Mouse (Mus musculus) G1E (cell line): ENCODE data around the gene Plxdc2. TPM values are rescaled to one million over a fixed set of nuclear protein-coding genes. Genes with fewer than 3 reads are reported as not detected.

Experiments
- ATAC-seq: 2 replicates; pipeline ENCODE4 v1.8.0; 2016; ENCODE audit warnings: mild to moderate bottlenecking; ENCODE audit not compliant: insufficient number of reproducible peaks, poor library complexity, low FRiP score, severe bottlenecking; ENCODE audit errors: extremely low read depth
- DNase-seq: peaks from one replicate; pipeline ENCODE4 v3.0.0; 2012; ENCODE audit warnings: low spot score
- H3K27me3 ChIP-seq: 2 replicates; pipeline ENCODE4 v1.6.1; 2012; ENCODE audit warnings: mild to moderate bottlenecking, low read length, inconsistent platforms; ENCODE audit not compliant: insufficient read depth
- H3K36me3 ChIP-seq: replicated peaks from 2 replicates; pipeline ENCODE3; 2012; ENCODE audit warnings: mild to moderate bottlenecking, inconsistent platforms
- H3K4me1 ChIP-seq: 2 replicates; pipeline ENCODE4 v1.6.1; 2012; ENCODE audit warnings: low read depth, low read length, inconsistent platforms, mixed read lengths; ENCODE audit not compliant: insufficient read depth
- H3K4me3 ChIP-seq: 2 replicates; pipeline ENCODE4 v1.5.1; 2012; ENCODE audit warnings: low read depth, mild to moderate bottlenecking, inconsistent platforms, low read length, moderate library complexity, mixed read lengths
- H3K9me3 ChIP-seq: replicated peaks from 2 replicates; pipeline ENCODE4 v1.6.1; 2012; ENCODE audit warnings: inconsistent platforms
- CTCF ChIP-seq: IDR thresholded peaks from 2 replicates; pipeline ENCODE4 v1.5.1; 2012; ENCODE audit warnings: low read depth, low read length, inconsistent platforms, mixed read lengths
- GATA1 ChIP-seq: IDR thresholded peaks from 2 replicates; pipeline ENCODE4 v1.6.1; 2012; ENCODE audit warnings: borderline replicate concordance, low read length, inconsistent platforms, mixed read lengths
- GATA2 ChIP-seq: IDR thresholded peaks from 2 replicates; pipeline ENCODE4 v1.6.1; 2012; ENCODE audit warnings: low read depth, low read length, inconsistent platforms, borderline replicate concordance
- POLR2AphosphoS5 ChIP-seq: IDR thresholded peaks from 2 replicates; pipeline ENCODE4 v1.6.1; 2012; ENCODE audit warnings: low read depth, low read length, inconsistent platforms; ENCODE audit not compliant: insufficient replicate concordance
- TAL1 ChIP-seq: conservative IDR thresholded peaks from 2 replicates; pipeline ENCODE4 v1.6.1; 2012; ENCODE audit warnings: low read depth, low read length, inconsistent platforms, mixed read lengths
- polyA plus RNA-seq: library from polyadenylated mRNA; stranded (reverse); fragments of >175 nt; gene quantifications from 2 replicates; pipeline ENCODE4 v1.2.3, GENCODE M21; 2012
- total RNA-seq, 2 experiments: library from RNA; stranded (forward) in 1 of 2; stranded (reverse) in 1 of 2; fragments of 200-1000 nt in 1 of 2; fragments of >200 nt in 1 of 2; fragmentation: Nextera tagmentation in 1 of 2; gene quantifications; 2 replicates each; pipeline ENCODE4 v1.2.3; 2014 to 2017

Plxdc2 gene
- total RNA-seq (2014; fragmentation: Nextera tagmentation) (not detected in 2 replicates), total RNA-seq (2017) (0.05 and 0.06 TPM in 2 replicates), polyA plus RNA-seq (not detected in 2 replicates)

- TF ChIP-seq CTCF: no peak
- TF ChIP-seq TAL1: no peak
- no peak for TF ChIP-seq GATA1
- TF ChIP-seq GATA2: no peak
- TF ChIP-seq POLR2AphosphoS5: no peak
- DNase-seq (no peak), ATAC-seq (no peak)
- H3K4me1 ChIP-seq: no peaks in the 10 kb centered on the region
- H3K9me3 ChIP-seq: no peaks in the 10 kb centered on the region
- no peak within 1 kb of the TSS for H3K4me3 ChIP-seq
- no peaks in the 10 kb centered on the region for H3K36me3 ChIP-seq
- peaks cover 24% of the 10 kb centered on the region; the same call in 1 of the 2 replicates for H3K27me3 ChIP-seq
Measured at GRCm38 (mm10) chr2:16356106-16356818, at the start of gene Plxdc2. Gene Plxdc2 (plus strand): TSS chr2:16356304.

DNA sequence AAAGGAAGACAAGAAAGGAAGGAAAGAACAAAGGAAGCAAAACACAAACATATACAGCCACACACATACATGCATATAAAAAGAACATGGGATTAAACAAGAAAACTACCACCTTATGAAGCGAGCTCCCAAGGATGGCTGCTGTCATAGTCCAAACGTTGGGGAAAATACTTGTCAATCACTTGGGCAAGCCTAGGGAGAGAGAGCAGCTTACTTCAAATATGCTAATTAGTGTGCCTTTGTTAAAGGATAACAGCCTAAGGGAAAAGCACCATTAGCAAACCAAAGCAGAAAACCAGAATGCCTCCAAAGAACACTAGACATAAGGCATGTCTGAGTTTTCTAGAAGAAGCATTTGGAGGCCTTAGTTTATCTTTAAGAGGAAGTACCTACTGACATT, 45.7 kb upstream of the Plxdc2 start:
- Histone ChIP-seq H3K4me3 (no peak overlapping the region), H3K27me3 (no peaks in the 10 kb centered on the region), H3K4me1 (no peaks in the 10 kb centered on the region), H3K9me3 (no peaks in the 10 kb centered on the region), H3K36me3 (no peaks in the 10 kb centered on the region)
- no peak for DNase-seq
- TF ChIP-seq GATA2 (no peak), GATA1 (no peak), POLR2AphosphoS5 (no peak), CTCF (no peak), TAL1 (no peak)
- ATAC-seq: no peak

- DNase-seq: no peak
- no peaks in the 10 kb centered on the region for H3K9me3 ChIP-seq
Measured at GRCm38 (mm10) chr2:16312400-16313070, 43.6 kb upstream of the Plxdc2 start.

GRCm38 (mm10) chr2:16335194-16335781, 20.8 kb upstream of the Plxdc2 start:
- DNase-seq (no peak), ATAC-seq (no peak)
- no peaks in the 10 kb centered on the region for H3K4me1 ChIP-seq
- no peaks in the 10 kb centered on the region for H3K36me3 ChIP-seq
- H3K4me3 ChIP-seq: no peak overlapping the region
- 0 out of 2 replicates have a peak, but pooled peaks cover 4% of the 10 kb centered on the region for H3K27me3 ChIP-seq
- TF ChIP-seq POLR2AphosphoS5: no peak
- no peaks in the 10 kb centered on the region for H3K9me3 ChIP-seq

More at GRCm38 (mm10) chr2:16312400-16313070, 43.6 kb upstream of the Plxdc2 start:
- no peaks in the 10 kb centered on the region for H3K27me3 ChIP-seq
- ATAC-seq: no peak
- no peaks in the 10 kb centered on the region for H3K4me1 ChIP-seq
- no peak overlapping the region for H3K4me3 ChIP-seq
- TF ChIP-seq POLR2AphosphoS5 (no peak), CTCF (no peak; the same call in 1 of the 2 replicates), GATA2 (no peak), GATA1 (no peak), TAL1 (no peak)
- H3K36me3 ChIP-seq: no peaks in the 10 kb centered on the region

DNA sequence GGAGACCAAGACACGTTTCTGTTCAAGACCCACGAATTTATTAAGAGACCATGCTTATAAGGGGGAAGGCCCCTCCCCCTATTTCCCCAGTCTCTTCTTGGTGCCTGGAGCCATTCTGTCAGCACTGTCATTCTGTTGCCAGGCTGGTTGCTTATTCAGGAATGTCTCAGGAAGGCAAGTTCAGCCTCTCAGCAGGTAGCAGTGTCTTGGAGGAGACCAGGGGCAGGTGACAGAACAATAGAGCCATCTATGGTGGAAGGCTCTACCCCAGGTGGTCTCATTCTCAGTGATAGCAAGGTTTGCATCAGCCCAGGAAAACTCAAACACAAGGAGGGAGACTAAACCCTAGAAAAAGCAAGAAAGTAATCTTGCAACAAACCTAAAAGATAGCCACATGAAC, 11.5 kb upstream of the Plxdc2 start:
- Histone ChIP-seq H3K36me3 (no peaks in the 10 kb centered on the region), H3K4me3 (no peak overlapping the region), H3K9me3 (no peaks in the 10 kb centered on the region), H3K4me1 (no peaks in the 10 kb centered on the region), H3K27me3 (peaks cover 4% of the 10 kb centered on the region; the same call in 1 of the 2 replicates)
- DNase-seq: no peak
- TF ChIP-seq GATA2 (no peak), POLR2AphosphoS5 (no peak), CTCF (no peak), GATA1 (no peak), TAL1 (no peak)
- no peak for ATAC-seq

DNA sequence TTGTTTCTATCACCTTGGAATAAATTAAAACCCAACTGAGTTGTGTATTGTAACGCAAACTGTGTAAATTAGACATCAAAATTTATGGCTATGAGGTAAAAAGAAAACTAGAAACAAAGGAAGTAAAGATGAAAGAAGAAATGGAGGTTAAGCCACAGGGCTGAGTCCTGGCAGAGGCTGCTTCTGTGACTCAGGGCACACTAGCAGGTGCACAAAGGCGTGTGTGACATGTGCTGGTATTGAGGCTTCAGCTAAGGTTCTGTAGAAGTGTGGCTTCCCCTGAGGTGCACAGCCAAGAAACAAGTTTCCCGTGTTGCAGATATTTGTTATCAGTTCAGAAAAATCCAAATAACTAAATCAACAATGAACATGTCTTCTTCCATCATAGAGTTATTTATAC, 5.0 kb upstream of the Plxdc2 start:
- DNase-seq (no peak), ATAC-seq (no peak)
- Histone ChIP-seq H3K36me3 (no peaks in the 10 kb centered on the region), H3K4me3 (no peak overlapping the region), H3K27me3 (peaks cover 7% of the 10 kb centered on the region; the same call in 1 of the 2 replicates), H3K9me3 (no peaks in the 10 kb centered on the region), H3K4me1 (no peaks in the 10 kb centered on the region)
- no peak for TF ChIP-seq TAL1
